In genomic region chr11:95610391-95610902, GRCm38 (mm10) we compare ENCODE assay signal across 10 mouse cellular contexts. TPM values are rescaled to one million over a fixed set of nuclear protein-coding genes. Genes with fewer than 3 reads are reported as not detected.
DNase-seq lines count a peak whose midpoint lies in the region; ATAC-seq and TF ChIP-seq lines count a peak whose summit lies in the region.
"Had no signal": no experiment of that assay in that cellular context is flagged by ENCODE, and none has a peak within 500 bp of the region (broad histone marks: within the 10 kb centered on the region; RNA-seq: fewer than 3 reads in every experiment).

No protein-coding gene starts in this region.

- TF ChIP-seq POLR2A in small intestine, adult 2 months (IDR thresholded peaks at IDR 0.05; ENCODE audit: low read depth, low read length) = no peak

- H3K36me3 ChIP-seq in liver, embryonic 11.5 days (ENCODE audit: control insufficient read depth, insufficient read depth, low read length) = no peaks in the 10 kb centered on the region
- H3K36me3 ChIP-seq in forebrain, embryonic 11.5 days (ENCODE audit: control insufficient read depth, insufficient read depth, low read length) = no peaks in the 10 kb centered on the region
- no peaks in the 10 kb centered on the region for H3K36me3 ChIP-seq in limb, embryonic 10.5 days
- H3K36me3 ChIP-seq in small intestine, adult 2 months (ENCODE audit: control insufficient read depth, insufficient read depth, low read length) = no peaks in the 10 kb centered on the region

- H3K27me3 ChIP-seq in liver, embryonic 11.5 days (replicated peaks; ENCODE audit: control insufficient read depth, insufficient read depth, low read length) = peaks cover 37% of the 10 kb centered on the region
- H3K27me3 ChIP-seq in forebrain, embryonic 11.5 days (ENCODE audit: control insufficient read depth, insufficient read depth, low read length) = no peaks in the 10 kb centered on the region
- peaks cover 37% of the 10 kb centered on the region for H3K27me3 ChIP-seq in limb, embryonic 10.5 days (ENCODE audit: low read depth, poor library complexity, severe bottlenecking)
- no peaks in the 10 kb centered on the region for H3K27me3 ChIP-seq in small intestine, adult 2 months (ENCODE audit: control insufficient read depth, insufficient read depth, low read length)

- WGBS in liver, embryonic 11.5 days = 12% methylated on average over 15 of the region's 15 CpGs
- 19% methylated on average over 15 of the region's 15 CpGs for WGBS in forebrain, embryonic 11.5 days
- 27% methylated on average over 15 of the region's 15 CpGs for WGBS in limb, embryonic 10.5 days
- WGBS in small intestine, adult 2 months = 29% methylated on average over 15 of the region's 15 CpGs

- H3K27ac ChIP-seq in liver, embryonic 11.5 days (ENCODE audit: low read depth, low read length) = no peak overlapping the region
- H3K27ac ChIP-seq in forebrain, embryonic 11.5 days (ENCODE audit: low read depth, low read length) = no peak overlapping the region
- H3K27ac ChIP-seq in limb, embryonic 10.5 days = no peak overlapping the region; the same call in 1 of the 2 replicates
- H3K27ac ChIP-seq in small intestine, adult 2 months (ENCODE audit: insufficient read depth, low read depth, low read length) = no peak overlapping the region

- no peak for DNase-seq in liver, embryonic 11.5 days (ENCODE audit: low spot score)
- no peak for DNase-seq in liver
- DNase-seq in forebrain, embryonic 11.5 days (ENCODE audit: low spot score) = no peak
- DNase-seq in limb, embryonic 10.5 days (ENCODE audit: low spot score) = no peak
- DNase-seq in left cerebral cortex, postnatal 10 days (ENCODE audit: extremely low spot score in 1 of 2, low spot score in 2 of 2) = no peak
- DNase-seq in cerebellum, adult 11-12 months = no peak
- DNase-seq: lung, adult 18-20 months had no signal

- peak overlapping the region; percentile 37 for H3K4me2 ChIP-seq in liver, embryonic 11.5 days
- H3K4me2 ChIP-seq in forebrain, embryonic 11.5 days (ENCODE audit: low read depth, low read length, severe bottlenecking) = peak overlapping the region; percentile 16; the same call in 1 of the 2 replicates

- H3K9ac ChIP-seq in liver, embryonic 11.5 days (ENCODE audit: low read depth, low read length) = no peak overlapping the region
- no peak overlapping the region for H3K9ac ChIP-seq in forebrain, embryonic 11.5 days (ENCODE audit: low read length)

- intact Hi-C loops in left cerebral cortex, postnatal 10 days (cut with DNase I) = no loop called here

- peak overlapping the region; percentile 7; the same call in 1 of the 2 replicates for H3K4me3 ChIP-seq in liver, embryonic 11.5 days (ENCODE audit: low read depth, low read length)
- H3K4me3 ChIP-seq in forebrain, embryonic 11.5 days (ENCODE audit: low read depth, low read length) = no peak overlapping the region
- H3K4me3 ChIP-seq in limb, embryonic 10.5 days = peak overlapping the region; percentile 20
- H3K4me3 ChIP-seq in small intestine, adult 2 months (ENCODE audit: low read depth, low read length) = peak overlapping the region; percentile 16

- no peaks in the 10 kb centered on the region for H3K9me3 ChIP-seq in liver, embryonic 11.5 days (ENCODE audit: control insufficient read depth, low read length)
- H3K9me3 ChIP-seq in forebrain, embryonic 11.5 days (ENCODE audit: control insufficient read depth, low read length) = no peaks in the 10 kb centered on the region
- H3K9me3 ChIP-seq in limb, embryonic 10.5 days (replicated peaks) = no peaks in the 10 kb centered on the region

- TF ChIP-seq CTCF in small intestine, adult 2 months (IDR thresholded peaks at IDR 0.05; ENCODE audit: extremely low read depth, insufficient read length, insufficient replicate concordance, low read depth, low read length) = no peak

- ATAC-seq in liver, embryonic 11.5 days (replicated peaks; ENCODE audit: low FRiP score) = no peak
- no peak for ATAC-seq in forebrain, embryonic 11.5 days (replicated peaks; ENCODE audit: low FRiP score)
- ATAC-seq: Patski had no signal

- 0 out of 2 replicates have a peak, but pooled peaks cover 3% of the 10 kb centered on the region for H3K4me1 ChIP-seq in liver, embryonic 11.5 days (replicated peaks; ENCODE audit: control insufficient read depth, insufficient read depth, low read length)
- H3K4me1 ChIP-seq in forebrain, embryonic 11.5 days (replicated peaks; ENCODE audit: control insufficient read depth, insufficient read depth, low read length) = no peaks in the 10 kb centered on the region
- H3K4me1 ChIP-seq in limb, embryonic 10.5 days = peaks cover 52% of the 10 kb centered on the region
- no peaks in the 10 kb centered on the region for H3K4me1 ChIP-seq in small intestine, adult 2 months (ENCODE audit: control insufficient read depth, insufficient read depth, insufficient read length, low read length)

RNA-seq across cellular contexts. Expression of gene Ngfr, which starts 22.9 kb away (rescaled TPM):
- 11.1 and 11.4 TPM in 2 replicates for polyA plus RNA-seq in liver, embryonic 11.5 days (2014; fragmentation: Nextera tagmentation; extraction: Ambion mirVana)
- 10.5 and 11.5 TPM in 2 replicates for polyA plus RNA-seq in forebrain, embryonic 11.5 days (2014; fragmentation: Nextera tagmentation; extraction: Ambion mirVana)
- polyA plus RNA-seq in limb, embryonic 10.5 days (2016; fragmentation: Nextera tagmentation; extraction: Ambion mirVana) = 9.7 and 16.3 TPM in 2 replicates
- 4.8 and 6.5 TPM in 2 replicates for polyA plus RNA-seq in small intestine, adult 2 months (2012; rRNA removed)
- total RNA-seq in left cerebral cortex, postnatal 10 days (2021) = 1 to 10 TPM; 1.9 to 2.1 TPM
- total RNA-seq: hematopoietic stem cell, adult 5-6 weeks had no signal

RNA-seq across cellular contexts. Expression of gene Phb, which starts 56.3 kb away (rescaled TPM):
- 308 and 337 TPM in 2 replicates for polyA plus RNA-seq in liver, embryonic 11.5 days (2014; fragmentation: Nextera tagmentation; extraction: Ambion mirVana)
- 198 and 205 TPM in 2 replicates for polyA plus RNA-seq in forebrain, embryonic 11.5 days (2014; fragmentation: Nextera tagmentation; extraction: Ambion mirVana)
- 293 and 361 TPM in 2 replicates for polyA plus RNA-seq in limb, embryonic 10.5 days (2016; fragmentation: Nextera tagmentation; extraction: Ambion mirVana)
- polyA plus RNA-seq in small intestine, adult 2 months (2012; rRNA removed) = 61.3 and 68.9 TPM in 2 replicates
- total RNA-seq in left cerebral cortex, postnatal 10 days (2021) = 100 to 1,000 TPM in 1 of 2 experiments, 10 to 100 TPM in 1; 88.3 to 104 TPM
